Mouse (Mus musculus) ES-Bruce4 (cell line): Measurements from ENCODE around the gene Iqck.

ENCODE experiments used
- CTCF ChIP-seq: IDR thresholded peaks from one replicate; pipeline ENCODE4 v1.8.1; 2011; ENCODE audit warnings: low read depth, low read length
- EP300 ChIP-seq: IDR thresholded peaks from 2 replicates; pipeline ENCODE4 v1.6.1; 2011; ENCODE audit warnings: low read depth, low read length; ENCODE audit not compliant: insufficient read depth
- POLR2A ChIP-seq: IDR thresholded peaks from one replicate; pipeline ENCODE4 v1.8.1; 2011; ENCODE audit warnings: low read length; ENCODE audit not compliant: insufficient read depth

GRCm38 (mm10) chr7:118971499-118971898 is 115.9 kb downstream of the Iqck start:
- TF ChIP-seq POLR2A (no peak), CTCF (no peak), EP300 (no peak)
